Mouse (Mus musculus) spleen, adult 2 months (tissue): ENCODE measurements at regions not wholly inside any gene's neighbourhood (a gene's known extent, or its start where the extent isn't known, plus 50 kb on each side); places are given as distances from the start of the nearest gene placed in this dataset.

Source experiments
- DNase-seq, 2 experiments: peaks; one replicate each; pipeline versions ENCODE4 v3.0.0 to v3.0.0-alpha.2; 2012 to 2021; ENCODE audit warnings: low spot score in 2 of 2, low read depth in 1 of 2
- H3K27ac ChIP-seq: fragments of 200-500 bp; 2 replicates; pipeline ENCODE4 v1.5.1; 2012; ENCODE audit warnings: low read length, inconsistent platforms; ENCODE audit not compliant: insufficient read depth
- H3K27me3 ChIP-seq: fragments of 200-500 bp; 2 replicates; pipeline ENCODE4 v1.6.1; 2012; ENCODE audit warnings: mild to moderate bottlenecking, moderate library complexity, low read length, inconsistent platforms; ENCODE audit not compliant: control insufficient read depth, insufficient read depth
- H3K36me3 ChIP-seq: fragments of 200-500 bp; 2 replicates; pipeline ENCODE4 v1.6.1; 2012; ENCODE audit warnings: mild to moderate bottlenecking, low read length, inconsistent platforms; ENCODE audit not compliant: control insufficient read depth, insufficient read depth
- H3K4me1 ChIP-seq: fragments of 200-500 bp; 2 replicates; pipeline ENCODE4 v1.6.1; 2011; ENCODE audit warnings: inconsistent platforms; ENCODE audit not compliant: control insufficient read depth, insufficient read depth, insufficient read length
- H3K4me3 ChIP-seq: fragments of 200-500 bp; 2 replicates; pipeline ENCODE4 v1.5.1; 2011; ENCODE audit warnings: mild to moderate bottlenecking, inconsistent platforms; ENCODE audit not compliant: insufficient read depth, insufficient read length; ENCODE audit errors: extremely low read depth
- CTCF ChIP-seq: fragments of 200-500 bp; IDR thresholded peaks from 2 replicates; pipeline ENCODE4 v1.5.1; 2011; ENCODE audit warnings: mild to moderate bottlenecking, inconsistent platforms; ENCODE audit not compliant: insufficient read depth, insufficient read length, insufficient replicate concordance; ENCODE audit errors: extremely low read depth
- POLR2A ChIP-seq: fragments of 200-500 bp; IDR thresholded peaks from 2 replicates; pipeline ENCODE4 v1.6.1; 2011; ENCODE audit warnings: low read depth, low read length, inconsistent platforms
- WGBS: fragments of 180-500 bp; shearing (Covaris S2); methylation state at CpG from one replicate; pipeline ENCODE4 v1.1.7; 2018; 5-methylcytosine and 5-hydroxymethylcytosine counted together

DNA sequence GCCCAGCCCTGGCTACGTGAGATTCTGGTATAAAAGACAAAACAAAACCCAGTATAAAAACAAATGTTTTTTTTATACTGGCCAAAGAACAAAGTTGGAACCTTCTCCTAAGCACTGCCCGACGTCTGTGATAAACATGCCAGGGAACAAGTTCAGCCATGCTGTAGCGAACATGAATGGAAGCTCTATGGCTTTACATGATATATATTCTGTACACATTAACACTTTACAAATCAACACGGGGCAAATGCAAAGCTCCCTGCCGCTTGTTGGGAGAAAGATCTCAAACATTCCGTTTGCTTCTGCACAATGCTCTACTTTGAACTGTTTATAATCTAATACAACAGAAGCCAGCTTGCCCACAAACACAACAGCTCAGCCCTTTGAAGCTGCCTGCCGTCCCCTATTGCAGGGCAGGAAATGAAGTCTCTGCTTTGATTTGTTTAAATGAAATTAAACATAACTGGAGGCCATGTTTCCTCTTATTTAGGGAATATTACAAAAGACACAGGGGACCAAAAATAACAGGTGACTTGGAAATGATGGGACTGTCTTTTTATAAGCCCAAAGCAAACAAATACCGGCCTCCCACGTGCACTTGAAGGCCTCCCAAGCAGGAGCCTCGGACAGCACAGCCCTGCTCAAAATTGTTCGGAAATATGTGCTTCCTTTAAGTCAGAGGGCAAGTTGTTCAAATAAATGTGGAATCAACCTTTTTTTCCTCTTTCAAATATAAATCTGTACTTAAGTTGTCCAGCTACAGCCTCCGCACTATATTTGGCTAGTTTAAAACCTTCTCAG, 56.0 kb upstream of the Cldn5 start:
- Histone ChIP-seq H3K4me3 (no peak overlapping the region), H3K36me3 (no peaks in the 10 kb centered on the region), H3K27me3 (no peaks in the 10 kb centered on the region), H3K27ac (no peak overlapping the region), H3K4me1 (no peaks in the 10 kb centered on the region)
- no peak for TF ChIP-seq CTCF
- no peak for TF ChIP-seq POLR2A
- no peak for DNase-seq
- WGBS = 79% methylated on average over 13 of the region's 13 CpGs

DNA sequence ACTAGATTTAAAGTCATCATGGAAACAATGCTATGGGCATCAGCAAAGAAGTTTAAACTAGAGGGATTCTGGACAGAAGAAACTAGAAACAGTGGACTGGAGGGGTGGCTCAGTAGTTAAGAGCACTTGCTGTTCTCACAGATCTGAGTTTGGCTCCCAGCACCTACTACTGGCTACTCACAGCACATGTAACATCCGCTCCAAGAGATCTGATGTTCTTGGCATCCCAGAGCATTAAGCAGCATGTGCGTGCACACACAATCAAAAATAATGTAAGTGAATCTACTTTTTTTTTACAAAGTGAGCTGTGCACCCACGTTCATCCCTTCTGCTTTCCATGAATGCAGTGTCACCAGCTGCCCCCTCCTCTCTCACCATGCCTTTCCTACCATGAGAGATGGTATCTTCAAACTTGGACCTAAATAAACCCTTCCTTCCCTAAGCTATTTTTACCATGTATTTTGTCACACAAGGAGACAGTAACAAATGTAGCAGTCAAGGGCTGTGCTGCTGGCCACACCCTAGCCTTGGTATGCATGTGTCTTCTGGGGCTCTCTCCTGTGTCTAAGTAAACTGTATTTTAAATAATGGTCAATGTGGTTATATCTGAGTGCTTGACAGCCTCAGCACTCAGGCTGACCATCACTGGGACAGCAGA, 53.3 kb upstream of the Cldn5 start:
- no peaks in the 10 kb centered on the region for H3K36me3 ChIP-seq
- no peaks in the 10 kb centered on the region for H3K4me1 ChIP-seq
- TF ChIP-seq POLR2A (no peak), CTCF (no peak)
- H3K27ac ChIP-seq = no peak overlapping the region
- no peaks in the 10 kb centered on the region for H3K27me3 ChIP-seq
- WGBS = 70% methylated on average over 3 of the region's 3 CpGs
- no peak for DNase-seq
- no peak overlapping the region for H3K4me3 ChIP-seq

DNA sequence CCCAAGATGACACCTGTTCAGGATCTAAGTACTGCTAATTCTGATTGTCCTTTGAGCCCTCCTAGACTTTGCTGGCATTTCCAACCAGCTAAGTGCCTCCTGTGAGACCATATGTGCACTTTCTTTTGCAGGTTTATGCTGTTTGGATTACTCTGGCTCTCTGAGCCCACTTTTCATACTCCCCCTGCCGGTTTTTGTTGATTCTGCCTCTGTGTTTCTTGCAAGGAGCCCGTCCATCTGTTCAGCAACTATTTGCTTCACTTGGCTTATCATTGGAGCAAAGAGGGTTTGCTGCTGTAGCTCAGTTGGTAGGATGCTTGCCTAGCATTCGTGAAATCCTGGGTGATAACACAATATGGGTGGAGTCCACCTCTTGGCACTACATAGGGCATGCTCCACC, 52.8 kb upstream of the Cldn5 start:
- 56% methylated on average over 3 of the region's 3 CpGs for WGBS
- H3K27ac ChIP-seq = no peak overlapping the region
- no peak for TF ChIP-seq CTCF
- no peak for TF ChIP-seq POLR2A
- no peaks in the 10 kb centered on the region for H3K27me3 ChIP-seq
- no peak overlapping the region for H3K4me3 ChIP-seq
- DNase-seq = no peak
- no peaks in the 10 kb centered on the region for H3K4me1 ChIP-seq
- H3K36me3 ChIP-seq = no peaks in the 10 kb centered on the region

GRCm38 (mm10) chr16:18724706-18725105, 51.9 kb upstream of the Cldn5 start:
- no peaks in the 10 kb centered on the region for H3K36me3 ChIP-seq
- 62% methylated on average over 6 of the region's 6 CpGs for WGBS
- no peaks in the 10 kb centered on the region for H3K4me1 ChIP-seq
- DNase-seq = no peak
- H3K27ac ChIP-seq = no peak overlapping the region
- TF ChIP-seq POLR2A (no peak), CTCF (no peak)
- no peaks in the 10 kb centered on the region for H3K27me3 ChIP-seq
- no peak overlapping the region for H3K4me3 ChIP-seq
